Mouse (Mus musculus) gastrocnemius, adult 18-20 months (tissue): ENCODE measurements around the gene Trim65. TPM values are rescaled to one million over a fixed set of nuclear protein-coding genes. Genes with fewer than 3 reads are reported as not detected.
A peak's percentile ranks its signal among the peaks of the same experiment; 100 is the strongest.
"Not testable (repeated sequence)": the region's sequence is repeated elsewhere in the genome, so short reads cannot be mapped to it uniquely, and the experiment has no call there.

Experiments used
- DNase-seq: peaks from one replicate; pipeline ENCODE4 v3.0.0; 2021; ENCODE audit warnings: low spot score
- total RNA-seq, 2 experiments: library from RNA; stranded (reverse); gene quantifications; 2 replicates each; pipeline ENCODE4 v1.2.3; 2021

Gene Trim65
- total RNA-seq, 2 experiments from 2014 or later: 4.2 to 4.6 TPM

DNA sequence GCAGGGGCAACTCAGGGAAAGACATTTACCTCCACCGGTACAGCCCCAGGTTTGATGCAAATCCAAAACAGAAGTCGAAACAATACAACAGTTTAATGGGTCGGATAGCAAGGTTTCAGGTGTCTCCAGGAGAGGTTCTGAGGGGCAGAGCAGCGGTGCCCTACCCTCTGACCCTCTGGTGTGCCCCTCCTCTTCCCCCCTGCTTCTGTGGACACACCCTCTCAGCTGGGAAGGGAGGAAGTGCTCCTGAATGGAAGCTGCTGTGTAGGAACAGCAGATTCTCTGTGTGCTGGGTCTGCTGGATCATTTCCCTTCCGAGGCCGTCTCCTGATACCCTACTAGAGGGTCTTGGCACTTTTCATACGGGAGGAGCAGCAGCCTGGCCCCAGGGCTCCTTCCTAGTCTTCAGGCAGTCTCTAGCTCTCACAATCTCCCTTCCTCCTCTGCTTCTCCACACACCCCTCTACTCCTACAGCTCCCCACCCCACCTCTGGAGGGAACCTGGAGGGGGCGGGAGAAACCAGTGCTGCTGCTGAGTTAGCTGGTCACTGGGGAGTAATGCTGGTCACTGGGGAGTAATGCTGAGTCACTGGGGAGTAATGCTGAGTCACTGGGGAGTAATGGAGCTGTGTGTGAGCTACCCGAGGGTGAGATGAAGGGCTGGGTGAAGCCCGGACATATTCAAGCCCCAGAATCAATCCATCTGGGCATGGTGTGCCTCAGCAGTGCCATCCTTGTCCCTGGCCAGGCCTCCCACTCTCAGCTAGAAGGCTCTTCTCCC, 11.5 kb upstream of the Trim65 start:
- DNase-seq: no peak

DNA sequence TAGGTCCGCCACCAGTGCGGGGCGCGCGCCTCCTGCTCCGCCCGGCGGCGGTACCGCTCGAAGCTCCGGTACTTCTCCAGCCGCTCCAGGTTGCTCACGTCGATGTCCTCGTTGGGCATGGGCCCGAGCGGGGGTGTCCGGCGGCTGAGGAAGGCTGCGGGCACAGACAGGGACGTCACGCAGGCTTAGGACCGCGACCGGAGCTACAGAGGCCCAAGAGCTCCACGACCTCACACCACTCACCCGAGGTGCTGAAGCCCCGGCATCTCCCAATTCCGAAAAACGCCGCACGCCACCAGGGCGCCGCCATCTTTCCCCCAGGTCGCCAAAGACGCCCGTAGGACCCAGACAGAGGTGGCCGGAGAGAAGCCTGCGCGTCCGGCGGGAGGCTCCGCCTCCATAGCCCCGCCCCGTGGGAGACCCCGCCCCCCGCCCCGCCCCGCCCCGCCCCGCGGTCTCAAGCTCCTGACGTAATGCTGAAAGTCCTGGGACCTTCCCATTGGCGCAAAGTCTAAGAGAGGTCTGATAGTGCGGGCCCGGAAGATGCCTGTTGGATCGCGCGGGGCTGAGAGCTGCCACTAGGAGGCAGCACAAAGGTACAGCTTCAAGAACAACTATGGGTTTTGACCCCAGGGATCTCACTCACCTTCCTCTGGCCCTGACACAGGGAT, 7.7 kb upstream of the Trim65 start, which contains the start of gene Mrpl38:
TSS of gene Mrpl38 (minus strand) at position 401 of the 671 bp plus-strand sequence.
- peak; percentile 90 for DNase-seq

DNA sequence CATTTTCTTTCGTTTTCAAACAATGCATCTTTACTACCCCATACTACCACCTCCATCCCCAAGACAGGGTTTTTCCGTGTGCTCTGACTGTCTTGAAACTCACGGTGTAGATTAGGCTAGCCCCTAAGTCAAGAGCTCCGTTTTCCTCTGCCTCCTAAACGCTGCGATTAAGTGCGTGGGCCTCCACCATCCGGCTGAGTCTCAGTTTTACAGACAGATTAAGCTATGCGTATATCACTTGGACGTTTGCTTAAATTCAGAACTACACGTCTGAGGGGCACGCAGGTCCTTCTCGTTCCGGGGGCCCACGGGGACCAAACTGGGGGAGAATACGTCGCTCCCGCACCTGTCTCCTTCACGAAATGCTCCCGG, 7.2 kb upstream of the Trim65 start:
- no peak for DNase-seq

DNA sequence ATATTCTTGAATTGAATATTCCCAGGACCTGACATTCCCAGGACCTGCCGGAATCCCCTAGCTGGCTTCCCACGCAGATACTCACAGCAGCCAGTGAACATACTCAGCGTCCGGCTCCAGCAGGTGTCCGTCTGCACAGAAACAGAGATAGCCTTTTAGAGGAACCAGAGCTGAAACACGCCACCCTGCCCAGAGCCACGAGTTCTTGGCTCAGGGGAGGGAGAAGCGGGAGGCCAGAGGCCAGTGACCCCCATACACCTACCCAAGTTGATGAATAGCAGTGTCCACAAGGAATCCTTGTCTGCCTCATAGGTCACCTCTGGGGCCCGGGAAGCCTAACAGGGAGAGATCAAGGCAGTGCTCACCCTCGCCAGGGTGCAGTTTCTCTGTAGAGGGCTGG, 3.2 kb upstream of the Trim65 start:
- DNase-seq: no peak

DNA sequence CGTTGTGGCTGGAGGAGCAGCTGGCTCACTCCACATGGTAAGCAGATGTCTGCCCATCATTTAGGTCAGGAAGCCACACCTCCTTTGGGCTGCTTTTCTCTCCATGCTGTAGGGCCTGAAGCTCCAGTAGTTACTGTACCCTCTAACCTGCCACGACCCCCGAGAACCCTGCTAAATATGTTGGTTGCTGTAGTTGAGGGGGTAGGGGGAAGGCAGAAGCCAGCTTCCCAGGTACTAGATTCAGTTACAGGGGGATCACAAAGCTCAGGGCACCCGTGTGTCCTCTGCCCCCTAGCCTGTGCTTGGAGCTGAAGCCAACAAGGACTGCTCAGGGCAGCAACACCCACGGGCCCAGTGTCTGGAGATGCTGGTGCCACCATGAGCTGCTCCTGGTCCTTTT, 2.6 kb upstream of the Trim65 start:
- no peak for DNase-seq

DNA sequence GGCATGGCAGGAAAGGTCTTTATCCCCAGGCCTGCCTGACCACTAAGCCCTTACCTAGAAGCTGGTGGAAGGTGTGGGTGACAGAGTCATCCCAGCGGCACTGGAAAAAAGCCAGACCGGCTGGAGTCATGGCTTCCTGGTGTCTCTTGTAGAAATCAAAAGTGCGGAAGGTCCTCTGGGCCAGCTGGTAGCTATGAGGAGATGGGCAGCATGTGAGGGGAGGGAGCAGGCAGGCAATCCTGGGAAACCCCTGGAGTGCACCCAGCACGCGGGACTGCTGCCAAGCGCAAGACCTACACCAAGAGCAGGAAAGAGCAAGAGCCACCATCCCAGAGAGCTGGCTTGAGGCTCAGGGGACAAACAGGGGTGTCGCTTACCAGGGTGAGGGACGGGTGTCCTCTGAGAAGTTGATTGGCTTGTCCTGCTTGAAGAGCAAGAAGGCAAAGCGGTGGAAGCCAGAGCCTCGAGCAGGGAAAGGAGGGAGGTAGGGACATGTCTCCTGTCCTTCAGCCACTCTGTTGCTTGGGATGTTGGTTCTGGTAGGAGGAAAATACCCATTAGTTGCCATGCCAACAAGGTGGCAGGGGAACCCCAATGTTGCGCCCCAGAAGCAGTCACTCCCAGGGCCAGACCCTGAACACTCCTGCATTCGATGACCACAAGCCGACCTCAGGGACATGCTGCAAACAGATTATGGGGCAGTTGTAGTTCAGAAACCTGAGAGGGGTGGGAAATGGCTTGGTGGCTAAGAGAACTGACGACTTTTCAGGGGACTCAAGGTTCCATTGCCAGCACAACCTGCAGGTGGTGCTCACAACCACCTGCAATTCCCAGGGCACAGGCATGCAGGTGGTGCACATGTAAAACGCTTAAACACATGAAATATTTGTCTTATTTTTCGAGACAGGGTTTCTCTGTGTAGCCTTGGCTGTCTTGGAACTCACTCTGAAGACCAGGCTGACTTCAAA, 1.7 kb upstream of the Trim65 start:
- DNase-seq: no peak

DNA sequence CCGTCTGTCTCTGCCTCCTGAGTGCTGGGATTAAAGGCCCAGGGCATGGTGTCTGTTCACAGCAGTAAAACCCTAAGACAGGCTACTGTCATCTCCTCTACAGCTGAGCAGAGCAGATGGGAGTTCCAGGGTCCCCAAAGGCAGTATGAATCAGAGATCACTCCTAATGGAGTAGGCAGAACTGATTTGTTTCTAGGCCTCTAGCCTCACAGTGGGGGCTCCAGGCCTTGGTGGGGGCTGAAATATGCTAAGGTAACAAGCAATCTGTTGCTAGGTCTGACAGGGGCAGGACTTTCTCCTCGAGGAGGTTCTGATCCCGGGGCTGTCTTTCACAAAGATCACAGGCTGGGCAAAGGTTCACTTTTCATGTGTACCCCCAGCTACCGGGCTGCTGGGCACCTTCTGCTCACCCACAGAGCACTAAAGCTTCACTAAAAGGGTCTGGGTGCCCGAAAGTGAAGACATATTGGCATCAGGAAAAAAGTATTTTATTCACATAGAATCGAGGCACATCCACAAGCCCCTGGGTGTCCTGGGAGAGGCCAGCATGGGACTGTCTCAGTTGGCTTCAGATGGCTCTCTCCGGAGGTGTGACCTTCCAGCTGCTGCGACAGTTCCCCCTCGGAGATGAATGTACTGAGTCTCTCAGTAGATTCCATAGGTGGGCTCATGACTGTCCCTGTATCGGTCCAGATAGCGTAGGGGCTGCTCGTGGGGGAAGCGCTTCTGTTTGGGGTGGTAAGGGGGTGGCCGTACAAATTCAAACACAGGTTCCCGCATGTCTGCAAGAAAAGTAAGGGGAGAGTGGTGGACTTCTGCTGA, 632 bp upstream of the Trim65 start:
- no peak for DNase-seq

DNA sequence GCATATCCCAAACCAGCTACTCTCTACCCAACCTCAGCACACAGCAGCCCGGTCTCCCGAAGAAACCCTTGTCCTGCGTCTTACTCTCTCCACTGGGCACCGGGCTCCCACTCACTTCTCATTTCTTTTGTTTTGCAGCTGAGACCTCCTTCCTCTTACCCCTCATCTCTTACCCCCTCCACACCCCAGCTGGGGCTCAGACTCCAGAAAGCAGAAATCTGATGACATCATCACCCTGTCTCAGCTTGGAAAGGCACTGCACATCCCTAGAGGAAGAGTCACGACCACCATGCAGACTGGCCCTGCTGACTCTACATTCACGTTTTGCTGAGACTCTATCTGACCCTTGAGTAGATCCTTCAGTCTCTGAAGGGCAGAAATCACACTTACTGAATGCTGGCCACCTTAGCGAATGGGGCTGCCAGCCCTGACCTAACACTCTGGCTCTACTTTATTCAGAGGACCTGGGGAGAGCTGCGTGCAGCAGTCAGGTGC, 888 bp downstream of the Trim65 start:
- DNase-seq: no peak

DNA sequence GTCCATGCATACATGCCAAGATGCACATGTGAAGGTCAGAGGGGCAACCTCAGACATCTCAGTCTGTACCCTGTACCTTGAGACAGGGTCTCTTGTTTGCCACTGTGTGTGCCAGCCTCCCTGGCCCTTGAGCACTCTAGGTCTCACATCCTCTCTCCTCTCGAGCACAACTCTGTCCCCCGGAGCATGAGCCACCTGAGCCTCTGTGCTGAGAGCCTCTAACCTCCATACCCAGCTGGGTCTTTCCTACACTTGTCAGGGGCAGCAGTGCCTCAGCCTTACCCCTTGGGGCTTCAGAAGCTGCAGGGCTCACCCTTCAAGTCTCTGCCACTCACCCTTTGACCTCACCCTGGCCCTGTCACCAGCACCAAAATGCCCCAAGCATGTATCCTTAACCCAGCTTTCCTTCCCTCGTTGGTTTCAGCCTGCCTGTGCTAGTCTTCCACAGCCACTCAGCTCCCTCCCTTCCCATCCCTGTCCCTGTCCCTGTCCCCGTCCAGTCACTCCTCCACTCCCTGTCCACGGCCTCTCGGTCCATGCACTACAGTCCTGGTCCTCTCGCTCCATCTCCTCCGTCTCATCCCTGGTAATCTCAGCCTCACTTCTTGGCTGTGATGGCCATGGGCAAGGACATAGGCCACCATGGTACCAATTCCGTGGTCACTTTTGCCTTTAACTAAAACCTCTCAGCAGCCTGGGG, 1.7 kb downstream of the Trim65 start:
- no peak for DNase-seq

DNA sequence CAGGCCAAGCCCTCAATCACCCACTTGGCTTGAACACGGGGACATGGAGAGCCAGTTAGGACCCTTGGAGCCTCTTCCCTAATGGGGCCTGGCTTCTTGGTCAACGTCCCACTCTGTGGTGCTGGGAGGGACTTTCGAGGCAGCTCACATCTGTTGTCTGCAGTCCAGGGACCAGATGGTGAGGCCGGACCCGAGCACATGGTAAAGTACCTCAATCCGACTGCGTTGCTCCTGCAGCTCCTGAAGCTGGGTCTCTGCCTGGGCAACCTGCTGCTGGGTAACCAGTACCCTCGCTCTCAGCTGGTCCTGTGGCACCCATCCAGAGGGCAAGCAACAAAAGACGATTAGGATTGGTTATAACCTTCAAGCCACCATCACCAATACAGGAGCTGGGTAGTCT, 2.9 kb downstream of the Trim65 start:
- no peak for DNase-seq

DNA sequence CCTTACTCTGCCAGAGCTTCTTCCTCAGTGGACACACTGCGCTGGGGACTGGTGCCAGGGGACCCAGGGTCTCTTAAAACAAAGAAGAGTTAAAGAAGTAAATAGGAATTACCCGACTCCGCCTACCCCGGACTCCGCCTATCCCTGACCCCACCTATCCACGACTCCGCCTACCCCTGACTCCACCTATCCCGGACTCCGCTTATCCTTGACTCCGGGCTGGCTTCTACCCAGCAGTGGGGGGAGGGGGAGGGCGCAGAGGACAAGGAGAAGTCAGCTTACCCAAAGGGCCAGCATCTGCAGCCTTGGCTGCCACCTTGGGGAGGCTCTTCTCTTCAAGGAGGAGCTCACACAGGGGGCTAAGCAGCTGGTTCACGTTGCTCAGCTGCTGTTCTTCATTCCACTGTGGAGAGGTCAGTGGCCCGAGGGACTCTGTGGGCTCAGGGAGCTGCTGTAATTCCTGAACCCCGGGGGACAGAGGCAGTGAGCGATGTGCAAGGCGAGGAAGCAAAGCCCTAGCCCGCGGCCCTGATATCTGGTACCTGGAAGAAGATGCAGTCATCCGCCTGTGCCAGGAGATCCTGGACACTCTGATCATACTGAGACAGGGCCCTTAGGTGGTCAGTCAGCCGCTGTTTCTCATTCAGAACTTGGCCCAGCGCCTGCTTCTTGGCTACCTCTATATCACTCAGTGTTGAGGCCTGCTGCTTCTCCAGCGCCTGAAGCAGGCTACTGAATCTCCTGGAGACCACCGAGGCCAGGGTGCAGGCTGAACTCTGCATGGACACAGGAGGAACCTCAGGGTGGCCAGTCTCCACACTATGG, 3.6 kb downstream of the Trim65 start, which contains the start of gene Trim47:
TSS of gene Trim47 (minus strand) at position 55 of the 825 bp plus-strand sequence.
- peak; percentile 70 for DNase-seq

DNA sequence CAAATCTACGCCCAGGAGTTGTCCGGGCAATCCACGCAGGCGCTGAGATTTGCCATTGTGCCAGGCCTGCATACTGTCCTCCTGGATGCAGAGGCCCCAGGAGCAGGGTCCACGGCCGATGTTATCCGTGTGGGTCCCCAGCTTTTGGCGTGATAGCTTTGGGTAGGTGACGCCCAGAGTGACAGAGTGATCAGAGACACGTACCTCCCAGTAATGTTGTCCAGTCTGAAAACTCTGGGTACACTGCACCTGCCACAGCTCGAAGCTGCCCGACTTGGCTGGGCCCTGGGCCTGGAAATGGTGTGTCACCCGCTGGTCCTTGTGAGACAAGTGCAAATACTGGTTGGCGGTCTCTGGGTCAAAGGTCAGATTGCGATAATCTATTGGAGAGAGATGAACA, 4.7 kb downstream of the Trim65 start:
- no peak for DNase-seq

DNA sequence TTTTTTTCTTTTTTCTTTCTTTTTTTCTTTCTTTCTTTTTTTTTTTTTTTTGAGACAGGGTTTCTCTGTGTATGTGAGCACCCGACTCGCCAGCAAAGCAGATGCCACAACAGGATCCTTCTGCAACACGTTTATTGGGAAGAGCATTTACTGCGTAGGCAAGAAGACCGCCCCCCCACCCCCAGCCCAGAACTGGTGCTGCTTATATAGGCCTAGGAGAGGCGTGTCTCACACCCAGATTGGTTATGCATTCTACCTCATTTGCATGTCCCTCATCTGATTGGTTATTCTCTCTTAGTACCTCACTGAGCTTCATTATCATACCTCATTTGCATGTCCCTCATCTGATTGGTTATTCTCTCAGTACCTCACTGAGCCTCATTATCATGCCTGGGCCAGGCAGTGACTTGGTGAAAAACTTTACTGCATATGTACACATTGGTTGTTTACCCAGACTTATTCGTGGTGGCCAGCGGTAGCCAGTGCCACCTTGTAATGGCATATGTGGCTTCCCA, 9.1 kb downstream of the Trim65 start:
- DNase-seq: not testable (repeated sequence)

DNA sequence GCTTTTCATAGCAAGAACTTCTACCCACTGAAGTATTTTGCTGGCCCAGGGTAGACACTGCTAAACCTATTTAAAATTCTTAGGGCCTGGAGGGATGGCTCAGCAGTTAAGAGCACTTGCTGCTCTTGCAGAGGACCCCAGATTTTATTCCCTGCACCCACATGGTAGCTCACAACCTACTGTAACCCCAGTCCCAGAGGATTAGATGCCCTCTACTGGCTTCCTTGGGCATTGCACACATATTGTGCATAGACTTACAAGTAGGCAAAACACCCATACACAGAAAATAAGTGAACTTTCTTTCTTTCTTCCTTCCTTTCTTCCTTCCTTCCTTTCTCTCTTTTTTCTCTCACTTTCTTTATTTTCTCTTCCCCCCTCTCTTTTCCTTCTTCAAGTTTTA, 13.1 kb downstream of the Trim65 start:
- no peak for DNase-seq

DNA sequence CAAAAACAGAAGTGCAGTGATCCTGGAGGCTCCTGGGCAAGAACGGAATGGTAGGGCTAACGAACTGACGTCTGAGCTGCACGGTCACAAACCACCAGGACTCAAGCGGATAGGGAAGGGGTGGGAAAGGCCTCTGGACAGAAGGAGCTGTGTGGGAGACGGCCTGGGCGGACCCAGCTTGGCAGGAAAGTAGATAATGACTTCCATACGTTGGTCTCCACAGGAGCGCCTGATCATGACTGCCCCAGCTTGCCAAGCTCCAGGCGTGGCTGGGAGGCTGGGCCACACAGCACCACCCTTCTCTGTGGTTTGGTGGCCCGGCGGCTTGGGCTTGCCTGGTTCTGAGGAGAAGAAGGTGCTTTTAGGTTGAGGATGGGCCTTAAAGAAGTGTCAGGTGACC, 13.7 kb downstream of the Trim65 start:
- DNase-seq: no peak

DNA sequence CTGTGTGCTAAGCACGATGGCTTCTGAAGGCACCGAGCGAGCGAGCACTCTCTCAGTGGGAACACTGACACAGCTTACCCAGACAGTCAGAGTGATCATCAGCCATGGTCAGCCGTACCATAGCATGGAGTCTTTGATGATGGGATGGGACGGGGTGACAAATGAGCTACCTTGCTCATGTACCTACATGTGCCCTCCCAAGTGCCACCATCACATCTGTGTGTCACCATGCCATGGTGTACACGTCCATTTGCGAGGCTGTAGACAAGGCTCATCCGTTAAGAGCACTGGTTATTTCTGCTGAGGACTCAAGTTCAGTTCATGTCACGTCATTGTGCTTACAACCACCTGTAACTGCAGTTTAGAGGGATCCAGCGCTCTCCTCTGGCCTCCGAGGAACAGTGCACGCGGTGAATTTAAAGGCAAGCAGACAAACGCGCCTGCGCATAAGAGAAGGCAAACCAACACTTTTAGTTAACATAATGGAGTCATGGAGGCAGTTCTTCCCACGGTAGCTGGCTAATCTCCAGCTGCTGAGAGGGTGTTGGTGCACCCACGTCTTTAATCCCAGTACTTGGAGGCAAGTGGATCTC, 19.2 kb downstream of the Trim65 start:
- no peak for DNase-seq

DNA sequence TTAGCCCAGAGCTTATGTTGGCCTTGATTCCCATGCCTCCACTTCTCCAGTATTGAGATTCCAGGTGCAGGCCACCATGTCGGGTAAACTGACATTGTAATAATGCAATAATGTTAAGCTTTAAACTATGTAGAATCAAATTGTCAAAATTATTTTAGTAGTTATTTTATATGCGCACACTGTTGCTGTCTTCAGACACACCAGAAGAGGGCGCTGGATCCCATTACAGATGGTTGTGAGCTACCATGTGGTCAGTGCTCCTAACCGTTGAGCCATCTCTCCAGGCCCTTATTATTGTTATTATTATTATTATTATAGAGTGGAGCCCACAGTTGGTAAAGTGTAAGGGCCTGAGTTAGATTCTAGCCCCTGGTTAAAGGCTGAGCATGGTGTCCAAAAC, 19.9 kb downstream of the Trim65 start:
- no peak for DNase-seq

DNA sequence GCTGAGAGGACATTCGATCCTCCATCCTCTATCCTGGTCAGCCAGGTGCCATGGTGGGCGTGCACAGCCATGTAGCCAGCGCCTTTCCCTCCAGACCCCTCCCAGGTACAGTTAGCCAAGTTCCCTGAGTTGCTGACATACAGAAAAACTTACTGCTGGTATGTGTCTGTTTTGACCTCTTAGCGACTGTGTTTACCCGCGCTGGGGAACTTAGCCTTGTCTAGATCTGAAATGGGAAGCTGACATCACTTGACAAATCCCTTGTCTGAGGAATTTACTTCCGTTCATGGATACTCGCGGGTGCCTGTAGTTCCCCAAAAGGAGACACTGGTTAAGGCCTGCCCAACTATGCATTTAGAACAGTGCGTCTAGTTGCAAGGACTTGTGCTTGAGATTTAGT, 20.4 kb downstream of the Trim65 start:
- no peak for DNase-seq

DNA sequence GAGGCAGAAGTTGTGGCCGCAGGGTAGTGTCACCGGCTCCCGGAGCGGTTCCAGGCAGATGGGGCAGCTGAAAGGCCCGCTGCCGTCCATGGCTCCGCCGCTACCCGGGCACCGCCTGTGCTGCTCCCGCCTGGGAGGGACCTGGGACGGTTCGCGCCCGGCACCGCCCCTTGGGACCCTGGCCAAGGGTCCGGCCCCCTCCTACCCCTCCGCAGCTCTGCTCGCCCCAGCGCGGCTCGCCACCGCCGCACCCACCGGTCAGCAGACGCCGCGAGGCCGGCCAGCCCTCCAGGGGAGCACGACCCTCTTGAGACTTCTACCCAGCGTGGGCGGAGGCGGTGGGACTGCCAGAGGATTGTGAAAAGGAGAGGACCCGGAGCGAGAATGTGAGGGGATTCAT, 20.8 kb downstream of the Trim65 start:
- peak; percentile 84 for DNase-seq
